Mouse (Mus musculus): ENCODE data around the gene Olfm1.

- no peak for TF ChIP-seq CTCF (IDR thresholded peaks at IDR 0.05; ENCODE audit: borderline replicate concordance, control insufficient read depth, extremely low read depth, insufficient read depth, low read length, poor library complexity)
- TF ChIP-seq POLR2A (IDR thresholded peaks at IDR 0.05; ENCODE audit: control insufficient read depth, extremely low read depth, insufficient read depth, low read length, poor library complexity), result no peak
These were observed 12.7 kb upstream of the Olfm1 start for GRCm38 (mm10) chr2:28180053-28180452.

Measured in thymus, adult 2 months (tissue).